Mouse (Mus musculus) right cerebral cortex, postnatal 14 days (tissue): ENCODE measurements around the gene Hap1.
"Not testable (repeated sequence)": the region's sequence is repeated elsewhere in the genome, so short reads cannot be mapped to it uniquely, and the experiment has no call there.

Source experiments
- DNase-seq: peaks from one replicate; pipeline ENCODE4 v3.0.0; 2022

The Hap1 gene

DNA sequence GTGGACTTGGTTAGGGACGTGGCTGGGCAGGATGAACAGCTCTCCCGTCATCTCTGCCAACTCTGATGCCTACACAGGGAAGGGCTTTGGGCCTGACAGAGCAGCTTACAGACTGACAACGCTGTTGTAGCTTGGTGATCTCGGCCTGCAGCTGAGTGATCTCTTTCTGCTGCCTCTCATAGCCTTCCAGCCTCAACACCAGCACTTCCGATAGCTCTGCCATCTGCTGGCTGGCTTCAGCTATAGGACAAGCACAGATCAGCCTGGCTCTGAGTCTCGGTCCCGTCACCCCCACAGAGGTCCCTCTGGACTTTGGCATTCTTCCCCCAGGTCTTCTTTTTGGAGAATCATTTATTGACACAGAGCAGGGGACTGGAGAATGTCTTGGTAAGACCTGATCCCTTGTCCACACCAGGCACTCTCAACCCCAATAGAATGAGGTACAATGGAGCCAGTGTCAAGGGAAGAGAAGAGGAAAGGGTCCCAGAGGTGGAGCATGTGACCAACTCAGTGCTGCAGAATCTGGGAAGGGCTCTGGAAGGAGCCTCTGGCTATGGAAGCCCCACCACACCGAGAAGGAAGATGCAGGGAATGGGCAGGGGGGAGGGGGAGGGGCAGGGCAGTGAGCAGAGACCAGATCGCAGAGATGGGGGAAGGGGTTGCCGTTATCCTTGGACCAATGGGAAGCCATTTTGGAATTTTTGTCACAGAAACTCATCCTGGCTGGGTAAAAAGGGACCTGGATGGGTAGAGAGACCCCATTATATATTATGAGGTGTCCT is 3.7 kb downstream of the Hap1 start:
- DNase-seq = no peak

DNA sequence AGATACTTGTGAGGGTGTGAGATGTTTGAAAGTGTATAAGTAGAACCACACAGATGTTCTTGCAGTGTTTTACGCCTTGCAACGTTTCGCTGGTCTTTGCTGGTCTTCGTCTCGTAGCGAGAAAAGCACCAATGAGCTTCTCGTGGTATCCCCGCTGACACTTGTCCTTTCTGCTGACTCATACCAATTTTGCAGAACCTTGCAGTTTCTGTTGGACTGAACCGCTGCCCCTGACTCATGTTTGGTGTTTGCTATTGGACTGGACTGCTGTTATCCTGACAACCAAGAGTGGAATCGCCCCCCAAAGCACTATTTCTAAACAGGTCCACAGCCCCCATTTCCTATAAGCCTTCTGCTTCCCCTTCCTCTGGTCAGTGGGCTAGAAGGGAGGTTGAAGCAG is 11.7 kb downstream of the Hap1 start:
- DNase-seq = no peak

DNA sequence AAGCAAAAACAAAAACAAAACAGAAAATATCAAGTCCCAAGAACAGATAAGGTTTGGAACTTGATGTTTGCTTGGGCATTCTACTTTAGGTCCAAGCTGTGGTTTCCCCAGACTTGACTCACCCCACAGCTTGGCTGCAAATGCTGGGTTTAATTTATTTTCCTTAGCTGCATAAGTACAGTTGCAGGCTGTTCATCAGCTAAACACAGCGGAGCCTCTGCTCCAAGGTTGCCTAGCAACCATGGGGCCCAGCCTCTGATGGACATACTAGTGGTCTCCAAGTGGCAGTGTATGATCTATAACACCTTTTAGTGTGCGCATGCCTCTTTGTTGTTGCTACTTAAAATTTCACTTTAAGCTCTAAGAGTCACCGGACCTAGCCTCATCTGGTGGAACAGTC is 20.2 kb downstream of the Hap1 start:
- DNase-seq = no peak

DNA sequence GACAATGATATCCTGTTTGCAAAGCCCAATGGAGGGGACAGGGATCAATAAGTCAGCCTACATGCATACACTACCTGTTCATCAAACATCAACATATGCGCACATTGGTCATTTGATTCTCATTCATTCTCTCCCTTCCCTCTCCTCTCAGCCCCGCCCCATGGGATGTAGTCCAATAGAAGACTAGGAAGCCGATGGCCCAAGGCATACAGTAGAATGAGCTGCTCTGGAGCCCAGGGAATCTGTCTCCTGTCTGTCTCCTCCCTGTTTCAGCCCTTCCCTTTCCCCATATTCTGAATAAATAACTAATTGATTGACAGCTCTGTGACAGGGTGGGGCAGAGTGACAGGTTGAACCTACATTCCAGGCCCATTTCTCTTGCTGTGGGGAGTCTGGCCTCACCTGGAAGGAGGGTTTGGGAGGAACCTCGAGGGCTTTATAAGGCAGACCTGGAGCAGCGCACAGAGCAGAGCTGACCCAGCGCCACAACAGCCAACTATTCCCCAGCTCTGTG is 21.9 kb downstream of the Hap1 start, which contains the start of gene Gast:
TSS of gene Gast (plus strand) at position 464 of the 514 bp plus-strand sequence.
- no peak for DNase-seq

DNA sequence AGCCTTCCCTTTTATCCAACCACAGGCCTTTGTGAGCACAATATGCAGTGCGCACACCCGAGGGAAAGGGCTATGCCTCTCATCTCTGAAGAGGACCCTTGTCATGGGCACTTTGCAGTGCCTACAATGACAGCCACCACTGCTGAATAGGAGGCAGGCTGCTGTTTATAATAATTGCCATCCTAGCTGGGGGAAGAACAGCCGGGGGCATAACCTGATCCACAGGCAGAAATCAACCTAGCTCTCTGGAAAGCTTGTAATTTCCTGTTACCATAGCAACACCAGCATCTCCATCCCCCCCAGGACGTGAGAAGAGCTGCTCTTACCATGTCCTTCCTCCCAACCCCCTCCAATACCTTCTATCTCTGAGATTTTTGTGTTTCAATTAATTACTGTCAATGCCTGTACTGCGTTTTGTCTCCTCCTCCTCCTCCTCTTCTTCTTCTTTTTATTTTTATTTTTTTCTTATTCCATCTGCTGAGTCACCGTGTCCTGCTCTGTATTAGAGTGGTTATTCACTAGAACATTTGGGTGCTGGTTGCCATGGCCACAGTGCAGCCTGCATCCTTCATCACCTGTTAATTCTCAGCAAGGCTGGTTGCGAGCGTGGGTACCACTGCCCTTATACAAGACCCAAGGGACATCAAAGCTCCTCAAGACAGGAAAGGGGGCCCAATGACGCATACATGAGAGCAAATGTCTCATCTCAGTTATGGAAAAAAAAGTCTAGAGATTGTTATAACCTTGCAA is 23.0 kb downstream of the Hap1 start:
- DNase-seq = peak; percentile 51

DNA sequence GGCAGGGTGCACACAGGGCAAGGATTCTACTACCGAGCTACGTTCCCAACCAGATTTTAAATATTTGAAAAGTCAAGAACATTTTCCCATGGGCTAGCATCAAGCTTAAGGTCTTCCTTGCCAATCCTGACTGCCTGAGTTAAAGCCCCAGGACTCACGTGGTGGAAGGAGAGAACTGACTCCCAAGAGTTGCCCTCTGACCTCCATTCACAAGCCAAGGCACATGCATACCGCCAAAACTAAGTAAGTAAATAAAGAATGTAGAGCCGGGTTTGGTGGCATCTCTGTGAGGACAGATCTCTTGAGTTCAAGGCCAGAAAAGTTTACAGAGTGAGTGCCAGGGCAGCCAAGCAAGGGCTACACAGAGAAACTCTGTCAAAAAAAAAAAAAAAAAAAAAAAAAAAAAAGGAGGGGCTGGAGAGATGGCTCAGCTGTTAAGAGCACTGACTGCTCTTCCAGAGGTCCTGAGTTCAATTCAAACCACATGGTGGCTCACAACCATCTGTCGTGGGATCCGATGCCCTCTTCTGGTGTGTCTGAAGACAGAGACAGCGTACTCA is 25.0 kb downstream of the Hap1 start:
- DNase-seq = not testable (repeated sequence)

DNA sequence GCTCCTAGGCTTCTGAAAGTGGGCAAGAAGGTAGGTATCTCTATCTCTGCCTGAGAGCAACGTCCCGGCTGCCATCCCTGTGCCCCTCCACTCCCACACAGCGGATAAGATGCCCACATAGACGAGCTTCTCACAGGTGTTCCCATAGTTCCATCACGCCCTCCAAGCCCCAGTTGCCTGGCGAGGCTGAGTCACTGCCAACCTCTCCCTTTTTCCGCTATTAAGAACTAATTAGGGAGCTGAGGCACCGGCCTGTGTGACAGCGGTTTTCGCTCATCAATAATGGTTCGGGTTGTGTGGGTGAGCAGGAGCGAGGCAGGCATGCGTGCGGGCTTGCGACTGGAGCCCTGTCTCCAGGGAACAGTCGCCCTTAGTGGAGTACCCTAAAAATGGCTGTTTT is 25.7 kb downstream of the Hap1 start:
- no peak for DNase-seq

GRCm38 (mm10) chr11:100327761-100328160 is 28.2 kb downstream of the Hap1 start:
- no peak for DNase-seq

GRCm38 (mm10) chr11:100327316-100327715 is 28.6 kb downstream of the Hap1 start:
- no peak for DNase-seq

DNA sequence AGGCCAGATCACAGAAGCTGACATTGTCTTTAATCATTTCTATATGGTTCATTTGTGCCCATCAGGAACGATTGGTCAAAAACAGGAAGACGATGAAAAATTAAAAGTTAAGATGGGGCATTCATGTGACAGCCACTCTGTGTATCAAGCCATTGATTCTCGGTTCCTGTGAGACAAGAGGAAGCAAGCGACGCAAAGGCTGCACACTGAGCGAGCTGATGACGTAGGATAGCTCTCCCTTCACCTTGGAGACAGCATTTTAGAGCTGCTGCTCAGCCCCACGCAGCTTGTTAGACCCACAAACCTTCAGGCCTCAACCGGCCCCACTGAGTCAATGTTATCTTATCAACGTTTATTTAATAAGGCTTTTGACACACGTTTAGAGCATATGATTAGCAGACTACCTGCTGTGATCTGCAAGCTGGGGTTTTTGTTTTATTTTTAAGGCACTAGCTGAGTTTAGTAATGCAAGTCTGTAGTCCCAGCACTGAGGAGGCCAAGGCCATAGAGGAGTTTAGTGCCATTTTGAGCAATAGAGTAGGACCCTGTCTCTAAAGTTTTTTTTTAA is 30.8 kb downstream of the Hap1 start:
- no peak for DNase-seq

- DNase-seq = peak; percentile 71
These were observed 32.4 kb downstream of the Hap1 start for GRCm38 (mm10) chr11:100323578-100323977.

GRCm38 (mm10) chr11:100322591-100323258 is 33.2 kb downstream of the Hap1 start:
- DNase-seq = no peak

DNA sequence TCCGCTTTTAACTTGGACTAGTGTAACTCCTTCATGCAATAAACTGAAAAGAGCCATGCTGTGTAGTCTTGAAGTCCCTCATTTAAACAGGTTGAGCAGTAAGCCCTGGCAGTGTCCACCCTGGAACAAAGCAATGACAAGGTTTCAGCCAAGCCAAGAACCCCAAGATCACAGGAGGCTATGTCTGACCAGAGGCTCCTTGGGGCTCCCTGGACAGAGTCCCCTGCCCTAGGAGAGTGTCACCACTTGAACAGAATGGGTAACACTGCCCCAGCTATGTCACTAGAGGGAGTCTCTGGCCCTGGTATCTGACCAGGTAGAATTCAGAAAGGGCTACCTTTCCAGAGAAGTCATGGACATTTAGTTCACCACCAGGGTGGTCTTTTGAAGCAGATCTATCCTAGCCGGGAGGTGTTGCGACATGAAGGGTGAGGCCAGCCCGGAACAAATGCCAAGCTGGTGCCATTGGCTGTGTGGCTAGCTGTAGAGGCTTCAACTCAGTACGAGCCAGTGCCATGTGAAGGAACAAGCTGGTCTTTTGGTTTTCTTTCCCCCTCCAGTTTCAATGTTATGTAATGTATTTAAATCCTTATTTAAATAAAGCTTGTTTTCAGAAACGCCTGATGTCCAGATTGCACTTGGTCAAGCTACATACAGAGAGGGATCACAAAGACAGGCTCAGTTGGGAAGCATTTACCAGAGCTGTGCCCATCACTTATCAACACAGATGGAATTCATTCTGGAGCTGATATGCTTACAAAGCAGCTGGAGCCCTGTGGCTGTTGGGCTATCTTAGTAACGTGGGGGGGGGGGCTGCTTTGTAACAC is 34.2 kb downstream of the Hap1 start:
- not testable (repeated sequence) for DNase-seq

GRCm38 (mm10) chr11:100320701-100321410 is 35.1 kb downstream of the Hap1 start:
- not testable (repeated sequence) for DNase-seq

- DNase-seq = peak; percentile 95
These were observed 35.7 kb downstream of the Hap1 start for GRCm38 (mm10) chr11:100320172-100320630.

DNA sequence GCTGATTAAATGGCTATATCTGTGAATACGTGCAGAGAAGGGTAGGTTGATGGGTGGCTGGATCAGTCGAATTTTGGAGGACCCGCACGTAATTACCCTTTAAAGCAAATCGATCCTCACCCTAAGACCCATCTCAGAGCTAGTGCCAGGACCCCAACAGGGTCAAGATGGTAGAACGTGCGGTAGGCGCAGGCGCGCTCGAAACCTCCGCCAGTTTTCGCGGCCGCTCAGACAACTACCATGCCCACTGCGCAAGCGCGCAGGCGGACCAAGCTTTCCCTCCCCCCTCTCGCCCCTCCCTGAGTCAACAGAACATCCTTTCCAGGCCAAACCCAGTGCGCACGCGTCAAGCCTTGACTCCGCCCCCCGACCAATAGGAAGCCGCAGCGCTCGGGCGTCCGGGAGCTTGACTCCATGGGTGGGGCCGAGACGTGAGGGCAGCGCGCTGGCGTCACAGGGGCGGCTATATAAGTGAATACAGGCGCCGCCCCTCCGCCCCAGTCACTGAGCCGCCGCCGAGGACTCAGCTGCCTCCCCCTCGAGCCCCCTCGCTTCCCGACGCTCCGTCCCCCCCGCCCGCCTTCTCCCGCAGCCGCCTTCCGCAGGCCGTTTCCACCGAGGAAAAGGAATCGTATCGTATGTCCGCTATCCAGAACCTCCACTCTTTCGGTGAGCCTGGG is 36.3 kb downstream of the Hap1 start, which contains the start of gene Eif1:
TSS of gene Eif1 (plus strand) at position 394 of the 680 bp plus-strand sequence.
- DNase-seq = peak; percentile 100

DNA sequence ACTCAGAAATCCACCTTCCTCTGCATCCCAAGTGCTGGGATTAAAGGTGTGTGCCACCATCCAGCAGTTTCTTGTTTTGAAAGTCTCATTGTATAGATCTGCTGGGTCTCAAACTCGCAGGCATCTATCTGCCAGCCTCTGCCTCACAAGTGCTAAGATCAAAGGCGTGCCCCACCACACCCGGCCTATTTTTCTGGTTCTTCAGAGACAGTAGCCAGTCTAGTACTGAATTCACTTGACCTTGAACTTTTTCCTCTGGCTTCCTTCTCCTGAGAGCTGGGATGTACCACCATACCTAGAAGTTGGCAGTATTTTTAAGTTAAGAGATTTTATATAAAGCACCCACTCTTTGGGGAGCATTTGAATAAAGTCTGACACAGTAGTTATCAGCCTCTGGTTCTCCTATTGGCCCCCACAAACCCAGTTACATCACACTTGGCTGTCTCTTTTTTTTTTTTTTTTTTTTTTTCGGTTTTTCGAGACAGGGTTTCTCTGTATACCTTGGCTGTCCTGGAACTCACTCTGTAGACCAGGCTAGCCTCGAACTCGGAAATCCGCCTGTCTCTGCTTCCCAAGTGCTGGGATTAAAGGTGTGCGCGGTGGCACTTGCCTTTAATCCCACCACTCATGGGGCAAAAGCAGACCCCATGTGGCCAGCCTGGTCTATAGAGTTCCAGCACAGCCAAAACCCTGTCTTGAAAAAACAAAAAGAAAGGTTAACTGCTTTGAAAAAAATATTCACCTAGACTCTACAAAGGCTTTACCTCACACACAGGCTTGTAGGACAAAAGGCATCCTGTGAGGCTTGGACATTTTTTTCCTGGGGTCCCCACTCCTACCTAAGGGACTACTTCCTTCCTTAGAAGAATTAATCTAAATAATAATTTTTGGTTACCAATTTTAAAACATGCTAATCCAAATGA is 37.1 kb downstream of the Hap1 start:
- DNase-seq = no peak

GRCm38 (mm10) chr11:100317826-100318380 is 38.0 kb downstream of the Hap1 start:
- no peak for DNase-seq

- DNase-seq = no peak
These were observed 40.5 kb downstream of the Hap1 start for GRCm38 (mm10) chr11:100315439-100315838.
